Mouse (Mus musculus) testis, adult 2 months (tissue): Measurements from ENCODE around the gene Ripor3. TPM values are rescaled to one million over a fixed set of nuclear protein-coding genes. Genes with fewer than 3 reads are reported as not detected.
A peak's percentile ranks its signal among the peaks of the same experiment; 100 is the strongest.

Experiments used
- H3K27ac ChIP-seq: fragments of 200-500 bp; 2 replicates; pipeline ENCODE4 v1.5.1; 2012; ENCODE audit warnings: low read depth, low read length; ENCODE audit not compliant: control insufficient read depth, insufficient read depth
- H3K27me3 ChIP-seq: fragments of 200-500 bp; 2 replicates; pipeline ENCODE4 v1.6.1; 2012; ENCODE audit warnings: mild to moderate bottlenecking, low read length, moderate library complexity; ENCODE audit not compliant: control insufficient read depth, insufficient read depth
- H3K36me3 ChIP-seq: fragments of 200-500 bp; 2 replicates; pipeline ENCODE4 v1.6.1; 2012; ENCODE audit warnings: mild to moderate bottlenecking, low read length; ENCODE audit not compliant: control insufficient read depth, insufficient read depth
- H3K4me1 ChIP-seq: fragments of 200-500 bp; 2 replicates; pipeline ENCODE4 v1.6.1; 2012; ENCODE audit warnings: low read length; ENCODE audit not compliant: control insufficient read depth, insufficient read depth
- H3K4me3 ChIP-seq: fragments of 200-500 bp; 2 replicates; pipeline ENCODE4 v1.5.1; 2012; ENCODE audit warnings: low read depth, mild to moderate bottlenecking, low read length, moderate library complexity, mixed read lengths; ENCODE audit not compliant: control insufficient read depth
- CTCF ChIP-seq: fragments of 200-500 bp; IDR thresholded peaks from 2 replicates; pipeline ENCODE4 v1.5.1; 2012; ENCODE audit warnings: low read depth, mild to moderate bottlenecking, inconsistent platforms, low read length, moderate library complexity; ENCODE audit not compliant: control insufficient read depth, insufficient read depth, insufficient replicate concordance
- POLR2A ChIP-seq: fragments of 200-500 bp; IDR thresholded peaks from 2 replicates; pipeline ENCODE4 v1.6.1; 2012; ENCODE audit warnings: low read depth, mild to moderate bottlenecking, inconsistent platforms, low read length, moderate library complexity; ENCODE audit not compliant: control insufficient read depth
- polyA plus RNA-seq: library from polyadenylated mRNA; depleted of rRNA; stranded (reverse); fragments of >200 nt; gene quantifications from 2 replicates; pipeline ENCODE4 v1.2.3, GENCODE M21; 2012

Ripor3 gene
- polyA plus RNA-seq, 1 experiment: 0.90 TPM

DNA sequence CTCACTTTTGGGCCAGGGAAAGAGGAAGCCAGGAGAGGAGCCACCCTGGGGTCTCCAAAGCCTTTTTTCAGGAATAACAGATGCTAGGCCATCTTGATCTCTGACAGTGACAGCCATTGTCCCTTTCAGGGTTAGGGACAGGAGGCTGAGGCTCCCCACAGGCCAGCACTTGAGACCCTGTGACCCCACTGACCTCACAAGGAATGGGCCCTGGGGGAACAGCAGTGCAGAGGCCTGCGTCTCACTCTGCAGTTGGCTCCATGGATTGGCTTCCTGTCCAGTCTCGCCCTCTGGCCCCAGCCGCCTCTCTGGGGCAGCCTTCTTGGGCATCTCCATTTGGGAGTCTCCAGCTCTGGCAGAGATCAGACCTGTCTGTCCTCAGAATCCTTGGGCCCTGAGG lies 2.3 kb downstream of the Ripor3 start:
- Histone ChIP-seq H3K4me3 (no peak overlapping the region), H3K27ac (no peak overlapping the region), H3K4me1 (no peaks in the 10 kb centered on the region; the same call in 1 of the 2 replicates), H3K36me3 (no peaks in the 10 kb centered on the region), H3K27me3 (no peaks in the 10 kb centered on the region)
- TF ChIP-seq CTCF: no peak
- no peak for TF ChIP-seq POLR2A

DNA sequence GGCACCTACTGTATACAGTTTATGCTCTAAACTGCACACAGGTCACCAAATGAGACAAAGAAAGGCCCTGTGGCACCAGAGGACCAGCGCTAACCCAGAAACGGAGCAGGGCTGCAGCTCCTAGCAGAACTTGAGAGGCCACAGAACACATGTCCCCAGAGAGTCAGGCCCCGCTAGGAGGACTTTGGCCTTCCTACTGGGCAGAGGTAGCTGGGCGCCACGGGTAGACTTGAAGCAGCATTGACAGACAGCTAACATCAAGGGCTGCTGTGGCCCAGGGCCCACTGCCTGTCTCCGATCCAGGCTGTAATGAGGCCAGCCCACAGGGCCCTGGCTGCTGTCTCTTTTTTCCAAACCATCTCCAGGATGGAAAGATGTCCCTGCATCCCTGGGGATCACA lies 3.9 kb downstream of the Ripor3 start:
- no peak overlapping the region for H3K27ac ChIP-seq
- H3K4me1 ChIP-seq: no peaks in the 10 kb centered on the region; the same call in 1 of the 2 replicates
- no peak overlapping the region for H3K4me3 ChIP-seq
- H3K27me3 ChIP-seq: no peaks in the 10 kb centered on the region
- no peaks in the 10 kb centered on the region for H3K36me3 ChIP-seq
- TF ChIP-seq POLR2A (no peak), CTCF (no peak)

GRCm38 (mm10) chr2:168005616-168006015 lies 4.8 kb downstream of the Ripor3 start:
- H3K4me1 ChIP-seq: no peaks in the 10 kb centered on the region; the same call in 1 of the 2 replicates
- TF ChIP-seq POLR2A (no peak), CTCF (no peak)

GRCm38 (mm10) chr2:168005005-168005404 lies 5.4 kb downstream of the Ripor3 start:
- Histone ChIP-seq H3K27ac (no peak overlapping the region), H3K36me3 (no peaks in the 10 kb centered on the region), H3K27me3 (no peaks in the 10 kb centered on the region), H3K4me1 (no peaks in the 10 kb centered on the region; the same call in 1 of the 2 replicates), H3K4me3 (no peak overlapping the region)
- TF ChIP-seq POLR2A (no peak), CTCF (no peak)

More at GRCm38 (mm10) chr2:168005616-168006015, 4.8 kb downstream of the Ripor3 start:
- Histone ChIP-seq H3K36me3 (no peaks in the 10 kb centered on the region), H3K27me3 (no peaks in the 10 kb centered on the region), H3K27ac (no peak overlapping the region), H3K4me3 (no peak overlapping the region)

- H3K4me1 ChIP-seq: no peaks in the 10 kb centered on the region; the same call in 1 of the 2 replicates
- no peaks in the 10 kb centered on the region for H3K27me3 ChIP-seq
- H3K4me3 ChIP-seq: no peak overlapping the region
- no peaks in the 10 kb centered on the region for H3K36me3 ChIP-seq
- TF ChIP-seq CTCF: peak; percentile 79; the same call in 1 of the 2 replicates
- no peak for TF ChIP-seq POLR2A
- no peak overlapping the region for H3K27ac ChIP-seq
Measured at GRCm38 (mm10) chr2:168004369-168004768, 6.0 kb downstream of the Ripor3 start.

GRCm38 (mm10) chr2:168003431-168003830 lies 7.0 kb downstream of the Ripor3 start:
- H3K27me3 ChIP-seq: no peaks in the 10 kb centered on the region
- no peaks in the 10 kb centered on the region for H3K36me3 ChIP-seq
- no peak overlapping the region for H3K4me3 ChIP-seq
- no peaks in the 10 kb centered on the region; the same call in 1 of the 2 replicates for H3K4me1 ChIP-seq
- TF ChIP-seq POLR2A (no peak), CTCF (no peak)
- H3K27ac ChIP-seq: no peak overlapping the region

- Histone ChIP-seq H3K27ac (no peak overlapping the region), H3K36me3 (no peaks in the 10 kb centered on the region)
Measured at GRCm38 (mm10) chr2:168002884-168003283, 7.5 kb downstream of the Ripor3 start.

More at GRCm38 (mm10) chr2:168002884-168003283, 7.5 kb downstream of the Ripor3 start:
- no peak for TF ChIP-seq POLR2A
- no peak for TF ChIP-seq CTCF
- no peaks in the 10 kb centered on the region; the same call in 1 of the 2 replicates for H3K4me1 ChIP-seq
- no peak overlapping the region for H3K4me3 ChIP-seq
- no peaks in the 10 kb centered on the region for H3K27me3 ChIP-seq
